Mouse (Mus musculus) macrophage (primary cell): ENCODE measurements around the gene Ebf1. TPM values are rescaled to one million over a fixed set of nuclear protein-coding genes. Genes with fewer than 3 reads are reported as not detected.

Source experiments
- H3K27ac ChIP-seq: fragments of 350-480 bp; formaldehyde crosslinking; 2 replicates; pipeline ENCODE4 v1.9.0; 2021
- H3K36me3 ChIP-seq: fragments of 350-480 bp; formaldehyde crosslinking; 2 replicates; pipeline ENCODE4 v1.9.0; 2021; ENCODE audit errors: inconsistent target
- H3K4me3 ChIP-seq: fragments of 350-480 bp; formaldehyde crosslinking; 2 replicates; pipeline ENCODE4 v1.9.0; 2021; ENCODE audit errors: inconsistent target
- H3K79me2 ChIP-seq: fragments of 350-480 bp; formaldehyde crosslinking; 2 replicates; pipeline ENCODE4 v1.9.0; 2021; ENCODE audit errors: inconsistent target
- WGBS: methylation state at CpG from one replicate; pipeline ENCODE4 v1.1.7; 2026; ENCODE audit warnings: inconsistent platforms; ENCODE audit not compliant: missing documents; 5-methylcytosine and 5-hydroxymethylcytosine counted together
- polyA plus RNA-seq: library from polyadenylated mRNA; stranded (reverse); fragments of 250-400 nt; gene quantifications from 3 replicates; pipeline ENCODE4 v1.2.4, GENCODE M21; 2018; ENCODE audit warnings: inconsistent platforms

The Ebf1 gene
- polyA plus RNA-seq, 1 experiment from 2014 or later, result 0.04 TPM

GRCm38 (mm10) chr11:44897140-44897665 lies 280.1 kb downstream of the Ebf1 start:
- 41% methylated on average over 10 of the region's 10 CpGs for WGBS
- no peak overlapping the region for H3K4me3 ChIP-seq

DNA sequence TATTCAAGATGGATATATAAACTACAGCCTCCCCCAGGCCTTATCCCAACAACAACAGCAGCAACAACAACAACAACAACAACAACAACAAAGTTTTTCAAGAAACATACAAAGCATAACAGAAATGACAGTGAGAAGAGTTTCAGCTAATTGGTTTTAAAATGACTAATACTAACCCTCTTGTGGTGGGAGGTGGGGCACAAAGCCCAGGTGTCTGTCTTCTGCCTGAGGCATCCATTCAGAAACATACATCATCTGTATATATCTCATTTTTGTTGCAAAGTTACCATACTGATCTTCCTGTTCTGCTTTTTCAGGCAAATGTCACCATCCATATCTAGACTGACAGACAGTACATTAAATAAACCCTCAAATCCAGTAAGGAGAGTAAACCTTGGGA lies 282.4 kb downstream of the Ebf1 start:
- H3K4me3 ChIP-seq, result no peak overlapping the region
- no peaks in the 10 kb centered on the region for H3K36me3 ChIP-seq
- no peak overlapping the region for H3K27ac ChIP-seq
- no peaks in the 10 kb centered on the region for H3K79me2 ChIP-seq

More at GRCm38 (mm10) chr11:44897140-44897665, 280.1 kb downstream of the Ebf1 start:
- H3K79me2 ChIP-seq, result no peaks in the 10 kb centered on the region
- no peaks in the 10 kb centered on the region for H3K36me3 ChIP-seq
- no peak overlapping the region for H3K27ac ChIP-seq

DNA sequence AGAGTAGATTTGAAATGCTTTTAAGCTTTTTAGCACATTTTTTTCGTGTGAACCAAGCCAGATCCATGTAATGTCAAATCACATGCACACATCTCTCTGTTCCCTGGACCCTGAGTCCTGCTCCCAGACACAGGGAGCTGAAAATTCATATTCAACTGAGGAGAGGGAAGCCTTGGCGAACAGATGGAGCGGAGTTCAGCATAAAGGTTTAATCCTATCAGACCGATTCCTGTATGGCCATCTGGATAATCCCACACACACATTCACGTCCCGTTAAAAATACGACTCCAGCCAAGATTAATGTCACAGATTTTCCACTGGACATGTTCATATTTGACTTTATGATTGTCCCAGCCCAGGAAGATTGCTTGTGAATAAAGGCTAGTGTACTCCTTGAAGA lies 282.8 kb downstream of the Ebf1 start:
- 94% methylated on average over 7 of the region's 7 CpGs for WGBS
- Histone ChIP-seq H3K79me2 (no peaks in the 10 kb centered on the region), H3K36me3 (no peaks in the 10 kb centered on the region), H3K4me3 (no peak overlapping the region), H3K27ac (no peak overlapping the region)

- H3K79me2 ChIP-seq, result no peaks in the 10 kb centered on the region
- H3K27ac ChIP-seq, result no peak overlapping the region
- H3K4me3 ChIP-seq, result no peak overlapping the region
- no peaks in the 10 kb centered on the region for H3K36me3 ChIP-seq
- WGBS, result 92% methylated on average over 7 of the region's 7 CpGs
Observed at GRCm38 (mm10) chr11:44900496-44900895, 283.4 kb downstream of the Ebf1 start.

- 78% methylated on average over 2 of the region's 2 CpGs for WGBS
- Histone ChIP-seq H3K4me3 (no peak overlapping the region), H3K27ac (no peak overlapping the region), H3K79me2 (no peaks in the 10 kb centered on the region), H3K36me3 (no peaks in the 10 kb centered on the region)
Observed at GRCm38 (mm10) chr11:44901715-44902114, 284.6 kb downstream of the Ebf1 start.

DNA sequence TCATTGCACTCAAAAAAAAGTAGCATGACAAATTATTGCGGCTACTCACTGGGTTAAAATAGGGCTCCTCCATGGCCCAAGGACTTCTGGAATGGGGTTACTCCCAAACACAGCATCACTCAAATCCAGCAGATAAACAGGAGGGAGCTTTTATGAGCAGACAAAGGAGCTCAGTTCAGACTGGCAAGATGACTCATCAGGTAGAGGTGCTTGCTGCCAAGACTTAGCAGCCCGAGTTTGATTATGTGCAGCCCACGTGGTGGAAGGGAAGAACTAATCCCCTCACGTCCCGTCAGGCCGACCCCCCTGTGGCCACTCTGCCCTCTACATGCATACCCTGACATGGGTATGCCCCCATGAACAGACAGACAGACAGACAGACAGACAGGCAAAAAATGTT lies 285.0 kb downstream of the Ebf1 start:
- no peak overlapping the region for H3K4me3 ChIP-seq
- H3K79me2 ChIP-seq, result no peaks in the 10 kb centered on the region
- 80% methylated on average over 6 of the region's 6 CpGs for WGBS
- no peaks in the 10 kb centered on the region for H3K36me3 ChIP-seq
- H3K27ac ChIP-seq, result no peak overlapping the region

DNA sequence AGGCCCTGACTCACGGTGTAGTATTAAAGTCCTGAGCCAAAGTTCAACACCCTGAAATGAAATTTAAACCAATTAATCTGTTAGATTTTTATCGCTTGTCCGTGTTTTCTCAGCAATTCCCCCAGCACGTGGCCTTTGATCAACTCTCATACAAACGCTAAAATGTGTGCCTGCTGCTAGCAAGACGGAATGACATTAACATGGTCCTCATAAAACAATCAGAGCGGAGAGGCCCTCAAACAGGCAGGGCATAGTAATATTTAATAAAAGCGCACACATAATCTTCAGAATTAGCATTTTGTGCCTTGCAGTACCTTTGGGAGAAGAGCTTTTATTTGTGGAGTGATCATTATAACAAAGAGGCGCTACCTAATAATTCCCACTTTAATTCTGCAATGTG lies 287.0 kb downstream of the Ebf1 start:
- 92% methylated on average over 9 of the region's 9 CpGs for WGBS
- Histone ChIP-seq H3K79me2 (no peaks in the 10 kb centered on the region), H3K4me3 (no peak overlapping the region), H3K36me3 (no peaks in the 10 kb centered on the region), H3K27ac (no peak overlapping the region)

DNA sequence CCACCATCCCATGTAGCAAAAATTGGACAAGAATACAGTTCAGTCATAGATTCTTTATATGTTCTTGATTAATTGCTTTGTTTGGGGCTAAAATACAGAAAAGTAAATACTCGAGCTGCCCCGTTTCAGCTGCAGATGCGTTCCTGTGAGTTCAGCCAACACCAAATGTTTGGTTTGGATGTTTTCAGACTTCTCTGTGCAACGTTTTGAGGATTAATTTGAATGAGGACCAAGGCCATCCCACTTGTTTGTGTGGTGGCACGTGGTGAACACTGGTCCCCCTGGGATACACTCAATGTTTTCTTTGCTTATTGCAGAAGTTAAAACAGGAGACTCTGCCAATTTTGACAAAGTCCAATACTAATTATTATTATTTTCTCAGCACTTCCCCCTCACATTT lies 289.3 kb downstream of the Ebf1 start:
- Histone ChIP-seq H3K79me2 (no peaks in the 10 kb centered on the region), H3K4me3 (no peak overlapping the region), H3K36me3 (no peaks in the 10 kb centered on the region), H3K27ac (no peak overlapping the region)
- WGBS, result 79% methylated on average over 5 of the region's 5 CpGs

- WGBS, result 82% methylated on average over 1 of the region's 1 CpGs
- H3K27ac ChIP-seq, result no peak overlapping the region
- H3K79me2 ChIP-seq, result no peaks in the 10 kb centered on the region
- no peak overlapping the region for H3K4me3 ChIP-seq
- H3K36me3 ChIP-seq, result no peaks in the 10 kb centered on the region
Observed at GRCm38 (mm10) chr11:44911765-44912164, 294.6 kb downstream of the Ebf1 start.

DNA sequence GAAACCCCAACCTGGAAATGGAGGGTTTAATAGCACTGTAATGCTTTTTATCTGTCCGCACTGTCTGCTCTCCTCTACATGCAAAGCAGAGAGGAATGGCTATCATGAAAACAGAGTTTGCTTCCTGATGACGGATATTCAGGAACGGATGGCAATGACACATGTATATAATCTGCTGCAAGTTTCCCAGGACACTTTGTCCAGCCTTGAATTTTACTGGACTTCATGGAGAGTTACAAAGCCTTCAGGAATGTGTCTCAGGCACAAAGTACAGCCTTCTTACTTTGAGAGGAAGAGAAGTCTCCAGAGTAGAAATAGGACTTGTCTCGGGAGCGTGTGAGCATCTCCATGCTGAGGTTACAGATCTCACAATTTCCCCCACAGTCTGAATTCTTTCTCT lies 296.7 kb downstream of the Ebf1 start:
- Histone ChIP-seq H3K4me3 (no peak overlapping the region), H3K79me2 (no peaks in the 10 kb centered on the region), H3K27ac (no peak overlapping the region), H3K36me3 (no peaks in the 10 kb centered on the region)
- 98% methylated on average over 5 of the region's 5 CpGs for WGBS

DNA sequence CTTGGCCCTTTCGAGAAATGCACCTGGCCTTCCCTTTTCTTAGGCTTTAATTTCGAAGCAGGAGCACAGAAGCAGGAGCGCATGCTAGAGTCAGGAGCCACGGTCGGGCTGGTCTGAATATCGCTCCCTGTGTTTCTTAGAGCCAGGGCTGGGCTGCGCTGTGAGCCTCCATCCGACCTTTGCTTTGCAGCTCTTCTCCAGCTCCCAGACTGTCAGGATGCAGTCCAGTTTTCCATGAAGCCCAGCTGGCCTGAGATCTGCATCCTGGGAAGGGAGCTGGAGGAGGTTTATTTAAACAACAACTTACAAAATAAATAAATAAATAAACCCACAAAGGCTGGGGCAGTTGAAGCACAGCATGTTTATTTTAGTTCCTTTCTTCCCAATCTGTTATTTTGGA lies 299.9 kb downstream of the Ebf1 start:
- WGBS, result 86% methylated on average over 8 of the region's 8 CpGs
- H3K27ac ChIP-seq, result no peak overlapping the region
- no peaks in the 10 kb centered on the region for H3K36me3 ChIP-seq
- no peaks in the 10 kb centered on the region for H3K79me2 ChIP-seq
- H3K4me3 ChIP-seq, result no peak overlapping the region

- Histone ChIP-seq H3K79me2 (no peaks in the 10 kb centered on the region), H3K36me3 (no peaks in the 10 kb centered on the region), H3K4me3 (no peak overlapping the region), H3K27ac (no peak overlapping the region)
- WGBS, result 52% methylated on average over 3 of the region's 3 CpGs
Observed at GRCm38 (mm10) chr11:44923138-44923537, 306.0 kb downstream of the Ebf1 start.

GRCm38 (mm10) chr11:44923868-44924508 lies 306.9 kb downstream of the Ebf1 start:
- Histone ChIP-seq H3K27ac (no peak overlapping the region), H3K4me3 (no peak overlapping the region), H3K36me3 (no peaks in the 10 kb centered on the region), H3K79me2 (no peaks in the 10 kb centered on the region)
- 86% methylated on average over 10 of the region's 10 CpGs for WGBS

DNA sequence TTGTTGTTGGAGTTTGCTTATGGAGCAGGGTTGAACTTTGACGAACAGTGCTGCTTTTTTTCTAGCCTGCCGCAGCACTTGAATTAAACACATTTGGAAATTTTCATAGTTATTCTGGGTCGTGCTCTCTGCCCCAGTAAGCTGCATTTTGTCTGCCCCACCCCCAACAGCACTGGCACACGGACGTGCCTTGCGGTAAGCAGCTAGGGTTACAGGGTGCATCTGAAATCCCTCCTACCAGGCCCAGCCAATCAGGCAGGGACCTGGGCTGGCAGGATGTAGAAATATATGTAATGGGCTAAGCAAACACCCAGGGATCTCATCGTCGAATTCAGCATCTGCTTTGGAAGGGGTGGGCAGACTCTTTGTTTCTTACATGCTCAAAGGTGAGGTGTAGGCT lies 307.8 kb downstream of the Ebf1 start:
- 71% methylated on average over 8 of the region's 8 CpGs for WGBS
- Histone ChIP-seq H3K27ac (no peak overlapping the region), H3K4me3 (no peak overlapping the region), H3K79me2 (no peaks in the 10 kb centered on the region), H3K36me3 (no peaks in the 10 kb centered on the region)

GRCm38 (mm10) chr11:44925806-44926525 lies 308.8 kb downstream of the Ebf1 start:
- WGBS, result 84% methylated on average over 11 of the region's 12 CpGs
- no peak overlapping the region for H3K4me3 ChIP-seq
- no peaks in the 10 kb centered on the region for H3K79me2 ChIP-seq
- H3K27ac ChIP-seq, result no peak overlapping the region
- no peaks in the 10 kb centered on the region for H3K36me3 ChIP-seq
